8 mouse cellular contexts compared by ENCODE assay signal in the genomic region with DNA sequence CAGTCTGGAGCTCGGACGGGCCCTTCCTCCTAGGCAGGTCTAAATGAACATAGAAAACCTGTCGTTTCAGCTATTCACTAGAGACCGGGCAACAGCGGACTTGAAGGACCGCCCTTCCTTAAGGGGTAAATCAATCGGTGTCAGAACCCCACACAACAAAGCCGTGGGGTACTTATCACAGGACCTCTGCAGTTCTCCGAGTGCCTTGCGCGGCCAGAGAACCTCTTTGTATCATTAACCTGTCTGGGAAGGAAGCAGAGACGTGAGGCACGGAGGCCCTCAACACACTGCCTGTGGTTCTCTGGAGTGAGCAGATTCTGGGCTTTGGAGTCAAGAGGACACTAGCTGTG. TPM values are rescaled to one million over a fixed set of nuclear protein-coding genes. Genes with fewer than 3 reads are reported as not detected.
DNase-seq lines count a peak whose midpoint lies in the region; ATAC-seq and TF ChIP-seq lines count a peak whose summit lies in the region.

No protein-coding gene starts in this region.

- peak overlapping the region; percentile 72; the same call in 1 of the 2 replicates for H3K27ac ChIP-seq in embryonic fibroblast, embryonic 13.5 days (ENCODE audit: insufficient read depth, low read length)
- H3K27ac ChIP-seq in intestine, postnatal 0 days (ENCODE audit: low read depth, low read length): peak overlapping the region; percentile 95
- peak overlapping the region; percentile 72 for H3K27ac ChIP-seq in midbrain, embryonic 16.5 days (ENCODE audit: low read length)

- peak overlapping the region; percentile 81 for H3K9ac ChIP-seq in intestine, postnatal 0 days (ENCODE audit: low read depth, low read length)
- H3K9ac ChIP-seq in midbrain, embryonic 16.5 days (ENCODE audit: low read depth, low read length): peak overlapping the region; percentile 68

- TF ChIP-seq POLR2A in embryonic fibroblast, embryonic 13.5 days (IDR thresholded peaks at IDR 0.05; ENCODE audit: low read depth, low read length): no peak

- H3K4me2 ChIP-seq in intestine, postnatal 0 days (replicated peaks; ENCODE audit: low read depth): peak overlapping the region; percentile 88
- H3K4me2 ChIP-seq in midbrain, embryonic 16.5 days (ENCODE audit: low read length): peak overlapping the region; percentile 89

- H3K36me3 ChIP-seq in intestine, postnatal 0 days (ENCODE audit: control insufficient read depth, insufficient read depth): peaks cover 10% of the 10 kb centered on the region; the same call in 1 of the 2 replicates
- H3K36me3 ChIP-seq in midbrain, embryonic 16.5 days (ENCODE audit: control insufficient read depth, insufficient read depth, low read length): peaks cover 2% of the 10 kb centered on the region; the same call in 1 of the 2 replicates

- H3K27me3 ChIP-seq in intestine, postnatal 0 days (replicated peaks; ENCODE audit: control insufficient read depth, insufficient read depth, low read length): no peaks in the 10 kb centered on the region
- H3K27me3 ChIP-seq in midbrain, embryonic 16.5 days (ENCODE audit: control insufficient read depth, insufficient read depth, low read depth, low read length): no peaks in the 10 kb centered on the region

- peak; percentile 13 for DNase-seq in ovary, postnatal 10 days (ENCODE audit: low spot score)
- no peak for DNase-seq in ovary, postnatal 36 days (ENCODE audit: low spot score)
- no peak for DNase-seq in frontal cortex, postnatal 14 days (ENCODE audit: low spot score in 2 of 2)
- DNase-seq in urinary bladder, postnatal 36 days (ENCODE audit: low spot score in 2 of 2): no peak
- no peak for DNase-seq in kidney, adult 18-20 months

- no peaks in the 10 kb centered on the region for H3K9me3 ChIP-seq in intestine, postnatal 0 days (ENCODE audit: control insufficient read depth)
- H3K9me3 ChIP-seq in midbrain, embryonic 16.5 days (replicated peaks; ENCODE audit: control insufficient read depth, low read length, poor library complexity, severe bottlenecking): no peaks in the 10 kb centered on the region

- H3K4me1 ChIP-seq in embryonic fibroblast, embryonic 13.5 days (ENCODE audit: control insufficient read depth, insufficient read depth, low read length): no peaks in the 10 kb centered on the region
- no peaks in the 10 kb centered on the region; the same call in 1 of the 2 replicates for H3K4me1 ChIP-seq in intestine, postnatal 0 days (replicated peaks; ENCODE audit: control insufficient read depth, insufficient read depth, low read length)
- H3K4me1 ChIP-seq in midbrain, embryonic 16.5 days (ENCODE audit: control insufficient read depth, insufficient read depth, low read length): peaks cover 16% of the 10 kb centered on the region

- WGBS in intestine, postnatal 0 days: under 1% methylated on average over 13 of the region's 13 CpGs
- 0% methylated on average over 13 of the region's 13 CpGs for WGBS in midbrain, embryonic 16.5 days

- peak overlapping the region; percentile 74 for H3K4me3 ChIP-seq in embryonic fibroblast, embryonic 13.5 days (ENCODE audit: insufficient read depth, low read length)
- peak overlapping the region; percentile 60 for H3K4me3 ChIP-seq in intestine, postnatal 0 days (ENCODE audit: low read depth, low read length)
- peak overlapping the region; percentile 63 for H3K4me3 ChIP-seq in midbrain, embryonic 16.5 days (ENCODE audit: low read depth, low read length)

- peak; percentile 19 for ATAC-seq in intestine, postnatal 0 days
- peak; percentile 13 for ATAC-seq in midbrain, embryonic 16.5 days

- no peak for TF ChIP-seq CTCF in embryonic fibroblast, embryonic 13.5 days (IDR thresholded peaks at IDR 0.05; ENCODE audit: borderline replicate concordance, insufficient read depth, low read length)
- no peak for TF ChIP-seq CTCF in intestine, postnatal 0 days (IDR thresholded peaks at IDR 0.05; ENCODE audit: low read depth)

RNA-seq across cellular contexts. Expression of a gene that starts 0.6 kb away (rescaled TPM):
- 46.7 and 52.7 TPM in 2 replicates for polyA plus RNA-seq in embryonic fibroblast, embryonic 13.5 days (2011; ENCODE audit: insufficient read length, low read depth, missing spikeins)
- polyA plus RNA-seq in intestine, postnatal 0 days (2015; fragmentation: Nextera tagmentation; extraction: Ambion mirVana): 116 and 120 TPM in 2 replicates
- 33.7 and 41.0 TPM in 2 replicates for polyA plus RNA-seq in midbrain, embryonic 16.5 days (2015; fragmentation: Nextera tagmentation; extraction: Ambion mirVana)

RNA-seq across cellular contexts. Expression of a gene that starts 0.7 kb away (rescaled TPM):
- polyA plus RNA-seq in embryonic fibroblast, embryonic 13.5 days (2011; ENCODE audit: insufficient read length, low read depth, missing spikeins): 8.7 and 9.6 TPM in 2 replicates
- 9.1 and 9.8 TPM in 2 replicates for polyA plus RNA-seq in intestine, postnatal 0 days (2015; fragmentation: Nextera tagmentation; extraction: Ambion mirVana)
- 23.3 and 24.6 TPM in 2 replicates for polyA plus RNA-seq in midbrain, embryonic 16.5 days (2015; fragmentation: Nextera tagmentation; extraction: Ambion mirVana)

RNA-seq across cellular contexts. Expression of a gene that starts 35.1 kb away (rescaled TPM):
- 61.1 and 74.8 TPM in 2 replicates for polyA plus RNA-seq in embryonic fibroblast, embryonic 13.5 days (2011; ENCODE audit: insufficient read length, low read depth, missing spikeins)
- polyA plus RNA-seq in intestine, postnatal 0 days (2015; fragmentation: Nextera tagmentation; extraction: Ambion mirVana): 40.1 and 43.9 TPM in 2 replicates
- 157 and 181 TPM in 2 replicates for polyA plus RNA-seq in midbrain, embryonic 16.5 days (2015; fragmentation: Nextera tagmentation; extraction: Ambion mirVana)

RNA-seq across cellular contexts. Expression of a gene that starts 43.7 kb away (rescaled TPM):
- not detected in 2 replicates for polyA plus RNA-seq in embryonic fibroblast, embryonic 13.5 days (2011; ENCODE audit: insufficient read length, low read depth, missing spikeins)
- polyA plus RNA-seq in intestine, postnatal 0 days (2015; fragmentation: Nextera tagmentation; extraction: Ambion mirVana): 0.22 TPM in 1 of 2 replicates, not detected in the other
- not detected in 2 replicates for polyA plus RNA-seq in midbrain, embryonic 16.5 days (2015; fragmentation: Nextera tagmentation; extraction: Ambion mirVana)
